Mouse (Mus musculus) MEL (cell line): ENCODE data around the gene Usp29. TPM values are rescaled to one million over a fixed set of nuclear protein-coding genes. Genes with fewer than 3 reads are reported as not detected.

Experiments
- DNase-seq: peaks from one replicate; pipeline ENCODE4 v3.0.0; 2011; ENCODE audit warnings: low read depth, low spot score
- H3K27ac ChIP-seq: 2 replicates; pipeline ENCODE4 v1.5.1; 2012; ENCODE audit warnings: low read depth, mild to moderate bottlenecking, control low read depth, low read length, moderate library complexity; ENCODE audit not compliant: control insufficient read depth
- H3K27me3 ChIP-seq, 2 experiments: fragments of 150-350 bp in 1 of 2; sonication (generic) in 1 of 2; 2 replicates each; pipeline ENCODE4 v1.6.1; 2012; ENCODE audit warnings: low read length in 2 of 2, mild to moderate bottlenecking in 2 of 2, improper control_type of control experiment in 1 of 2, moderate library complexity in 1 of 2; ENCODE audit not compliant: insufficient read depth in 2 of 2, control insufficient read depth in 1 of 2
- H3K36me3 ChIP-seq, 2 experiments: 2 replicates each; pipeline ENCODE4 v1.6.1; 2012 to 2014; ENCODE audit warnings: low read length in 2 of 2, improper control_type of control experiment in 1 of 2, inconsistent platforms in 1 of 2, mild to moderate bottlenecking in 1 of 2; ENCODE audit not compliant: insufficient read depth in 2 of 2, control insufficient read depth in 1 of 2
- H3K4me1 ChIP-seq, 2 experiments: fragments of 150-350 bp in 1 of 2; sonication (generic) in 1 of 2; 2 replicates each; pipeline ENCODE4 v1.6.1; 2012; ENCODE audit warnings: low read length in 2 of 2, improper control_type of control experiment in 1 of 2, mild to moderate bottlenecking in 1 of 2; ENCODE audit not compliant: insufficient read depth in 2 of 2, control insufficient read depth in 1 of 2
- H3K4me3 ChIP-seq, 2 experiments: fragments of 150-350 bp in 1 of 2; sonication (generic) in 1 of 2; 2 replicates each; pipeline ENCODE4 v1.5.1; 2012; ENCODE audit warnings: low read depth in 2 of 2, low read length in 2 of 2, mild to moderate bottlenecking in 2 of 2, moderate library complexity in 2 of 2, control low read depth in 1 of 2, improper control_type of control experiment in 1 of 2; ENCODE audit not compliant: control insufficient read depth in 1 of 2, insufficient read depth in 1 of 2
- H3K79me2 ChIP-seq: 2 replicates; pipeline ENCODE4 v1.6.1; 2012; ENCODE audit warnings: mild to moderate bottlenecking, low read length, moderate library complexity; ENCODE audit not compliant: control insufficient read depth, poor library complexity, insufficient read depth
- H3K9ac ChIP-seq: 2 replicates; pipeline ENCODE4 v1.6.1; 2012; ENCODE audit warnings: low read depth, mild to moderate bottlenecking, control low read depth, low read length, moderate library complexity; ENCODE audit not compliant: control insufficient read depth, poor library complexity, severe bottlenecking
- H3K9me3 ChIP-seq: fragments of 150-350 bp; sonication (generic); replicated peaks from 2 replicates; pipeline ENCODE4 v1.6.1; 2012; ENCODE audit warnings: mild to moderate bottlenecking, low read length, improper control_type of control experiment, moderate library complexity; ENCODE audit not compliant: insufficient read depth
- BHLHE40 ChIP-seq: IDR thresholded peaks from 2 replicates; pipeline ENCODE4 v1.6.1; 2012; ENCODE audit warnings: low read depth, mild to moderate bottlenecking, inconsistent platforms, low read length, improper control_type of control experiment, borderline replicate concordance
- CHD2 ChIP-seq: IDR thresholded peaks from 2 replicates; pipeline ENCODE4 v1.6.1; 2011; ENCODE audit warnings: low read length, improper control_type of control experiment
- CTCF ChIP-seq, 3 experiments: IDR thresholded peaks in 2 of 3; conservative IDR thresholded peaks in 1 of 3; 2 replicates each; pipeline ENCODE4 v1.5.1; 2011 to 2012; ENCODE audit warnings: low read length in 3 of 3, low read depth in 2 of 3, mild to moderate bottlenecking in 2 of 3, improper control_type of control experiment in 1 of 3, inconsistent platforms in 1 of 3, mixed read lengths in 1 of 3, moderate library complexity in 1 of 3; ENCODE audit not compliant: control insufficient read depth in 1 of 3, insufficient read depth in 1 of 3, poor library complexity in 1 of 3, severe bottlenecking in 1 of 3
- E2F4 ChIP-seq: IDR thresholded peaks from 2 replicates; pipeline ENCODE4 v1.6.1; 2011; ENCODE audit warnings: low read depth, low read length, improper control_type of control experiment, borderline replicate concordance
- EP300 ChIP-seq, 2 experiments: IDR thresholded peaks; 2 replicates each; pipeline ENCODE4 v1.6.1; 2011; ENCODE audit warnings: improper control_type of control experiment in 2 of 2, low read length in 2 of 2, low read depth in 1 of 2, mild to moderate bottlenecking in 1 of 2
- GABPA ChIP-seq: IDR thresholded peaks from 2 replicates; pipeline ENCODE4 v1.6.1; 2012; ENCODE audit warnings: low read depth, mild to moderate bottlenecking, inconsistent platforms, low read length, improper control_type of control experiment, moderate library complexity
- GATA1 ChIP-seq: IDR thresholded peaks from 2 replicates; pipeline ENCODE4 v1.6.1; 2011; ENCODE audit warnings: low read depth, low read length, improper control_type of control experiment
- KAT2A ChIP-seq: conservative IDR thresholded peaks from 2 replicates; pipeline ENCODE4 v1.6.1; 2012; ENCODE audit warnings: low read depth, low read length, improper control_type of control experiment, inconsistent platforms
- MAFK ChIP-seq: IDR thresholded peaks from 2 replicates; pipeline ENCODE4 v1.6.1; 2011; ENCODE audit warnings: low read depth, mild to moderate bottlenecking, low read length, improper control_type of control experiment, borderline replicate concordance
- MAX ChIP-seq: IDR thresholded peaks from 2 replicates; pipeline ENCODE4 v1.6.1; 2011; ENCODE audit warnings: low read length, improper control_type of control experiment
- MYB ChIP-seq: IDR thresholded peaks from 2 replicates; pipeline ENCODE4 v1.6.1; 2011; ENCODE audit warnings: mild to moderate bottlenecking, low read depth, low read length, improper control_type of control experiment
- POLR2AphosphoS2 ChIP-seq: IDR thresholded peaks from 2 replicates; pipeline ENCODE4 v1.6.1; 2011; ENCODE audit warnings: low read length, improper control_type of control experiment
- POLR2AphosphoS5 ChIP-seq: IDR thresholded peaks from 2 replicates; pipeline ENCODE4 v1.6.1; 2012; ENCODE audit warnings: low read depth, borderline replicate concordance, mild to moderate bottlenecking, inconsistent platforms, low read length, moderate library complexity, mixed read lengths
- RAD21 ChIP-seq: IDR thresholded peaks from 2 replicates; pipeline ENCODE4 v1.6.1; 2011; ENCODE audit warnings: mild to moderate bottlenecking, low read depth, low read length, improper control_type of control experiment
- RCOR1 ChIP-seq: IDR thresholded peaks from 2 replicates; pipeline ENCODE4 v1.6.1; 2012; ENCODE audit warnings: low read depth, mild to moderate bottlenecking, inconsistent platforms, low read length, improper control_type of control experiment
- USF1 ChIP-seq: IDR thresholded peaks from 2 replicates; pipeline ENCODE4 v1.6.1; 2014; ENCODE audit warnings: low read depth, mild to moderate bottlenecking, inconsistent platforms, low read length, improper control_type of control experiment, moderate library complexity
- USF2 ChIP-seq, 2 experiments: IDR thresholded peaks; 2 replicates each; pipeline ENCODE4 v1.6.1; 2011 to 2012; ENCODE audit warnings: improper control_type of control experiment in 2 of 2, low read length in 2 of 2, borderline replicate concordance in 1 of 2, inconsistent platforms in 1 of 2, low read depth in 1 of 2, mild to moderate bottlenecking in 1 of 2; ENCODE audit not compliant: insufficient read depth in 1 of 2
- ZKSCAN1 ChIP-seq: IDR thresholded peaks from 2 replicates; pipeline ENCODE4 v1.6.1; 2012; ENCODE audit warnings: low read depth, mild to moderate bottlenecking, inconsistent platforms, low read length, improper control_type of control experiment, moderate library complexity
- ZMIZ1 ChIP-seq: IDR thresholded peaks from 2 replicates; pipeline ENCODE4 v1.6.1; 2012; ENCODE audit warnings: low read depth, mild to moderate bottlenecking, inconsistent platforms, low read length, improper control_type of control experiment, moderate library complexity
- ZNF384 ChIP-seq: IDR thresholded peaks from 2 replicates; pipeline ENCODE4 v1.6.1; 2012; ENCODE audit warnings: low read depth, mild to moderate bottlenecking, inconsistent platforms, low read length, improper control_type of control experiment
- polyA plus RNA-seq, 2 experiments: library from polyadenylated mRNA; stranded (reverse) in 1 of 2; unstranded in 1 of 2; fragments of >175 nt in 1 of 2; fragments of >200 nt in 1 of 2; gene quantifications; 2 replicates each; pipeline versions ENCODE4 v1.2.1 to v1.2.4; 2012; ENCODE audit warnings: low replicate concordance in 2 of 2, low read depth in 1 of 2; ENCODE audit not compliant: insufficient read length in 2 of 2, insufficient read depth in 1 of 2, missing spikeins in 1 of 2
- total RNA-seq: library from RNA; depleted of rRNA; stranded (reverse); fragments of 300-350 nt; gene quantifications from 2 replicates; pipeline ENCODE4 v1.2.3, GENCODE M21; 2012

The Usp29 gene
- total and polyA plus RNA-seq, 3 experiments, result not detected

DNA sequence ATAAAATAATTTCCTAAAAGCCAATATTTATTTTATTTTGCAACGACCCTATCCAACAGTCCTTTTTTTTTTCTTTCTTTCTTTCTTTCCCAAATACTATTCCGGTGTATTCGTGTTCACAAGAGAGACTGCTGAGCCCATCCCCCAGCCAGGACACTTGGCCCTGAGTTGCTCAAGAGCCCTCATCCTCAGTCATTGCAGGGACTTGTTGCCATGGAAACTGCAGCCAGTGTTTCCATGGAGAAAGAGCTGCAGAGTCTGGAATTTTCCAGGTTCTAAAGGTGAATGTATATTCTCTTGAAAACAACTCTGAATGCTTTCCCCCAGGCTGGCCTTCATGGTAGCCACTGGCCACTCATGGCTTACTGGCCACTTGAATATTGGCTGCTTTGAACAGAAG lies 80.2 kb downstream of the Usp29 start:
- TF ChIP-seq GATA1 (no peak), RAD21 (no peak), MYB (no peak)

DNA sequence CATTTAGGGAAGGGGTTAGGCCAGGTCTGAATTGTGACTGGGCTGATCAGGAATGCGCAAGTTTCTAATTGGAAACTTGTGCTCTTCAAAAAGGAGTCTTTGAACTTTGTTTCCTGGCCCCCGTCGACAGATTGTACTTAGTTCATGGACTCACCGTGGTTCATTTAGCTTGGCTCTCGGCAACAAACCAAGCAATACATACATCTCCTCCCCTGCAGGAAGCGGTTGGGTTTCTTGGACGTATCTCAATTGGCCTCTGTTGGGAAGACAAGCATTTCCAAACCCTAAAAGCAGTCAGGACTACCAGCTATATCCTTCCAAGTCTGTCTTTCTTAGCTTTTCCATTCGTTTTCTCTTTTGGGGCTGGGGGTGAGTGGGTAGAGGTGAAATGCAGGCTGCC lies 84.6 kb downstream of the Usp29 start:
- no peaks in the 10 kb centered on the region for H3K9me3 ChIP-seq
- DNase-seq, result no peak
- no peaks in the 10 kb centered on the region for H3K36me3 ChIP-seq
- no peak overlapping the region for H3K27ac ChIP-seq
- no peaks in the 10 kb centered on the region for H3K79me2 ChIP-seq
- no peak for TF ChIP-seq MAFK
- TF ChIP-seq USF2 (IDR thresholded peaks at IDR 0.05; ENCODE audit: borderline replicate concordance in 1 of 2, insufficient read depth in 1 of 2, low read depth in 1 of 2, low read length in 2 of 2), result no peak
- no peak for TF ChIP-seq CHD2
- no peak for TF ChIP-seq POLR2AphosphoS5
- TF ChIP-seq ZMIZ1, result no peak
- no peak for TF ChIP-seq RCOR1
- TF ChIP-seq CTCF (IDR thresholded peaks at IDR 0.05 in 2 of 3, conservative IDR thresholded peaks at IDR 0.05 in 1 of 3; ENCODE audit: control insufficient read depth in 1 of 3, insufficient read depth in 1 of 3, low read depth in 2 of 3, low read length in 3 of 3, poor library complexity in 1 of 3, severe bottlenecking in 1 of 3), result no peak
- TF ChIP-seq RAD21, result no peak
- no peak for TF ChIP-seq ZNF384
- TF ChIP-seq EP300 (IDR thresholded peaks at IDR 0.05; ENCODE audit: low read depth in 1 of 2, low read length in 2 of 2), result no peak
- TF ChIP-seq GABPA, result no peak
- TF ChIP-seq KAT2A, result no peak
- TF ChIP-seq MAX, result no peak
- no peak for TF ChIP-seq ZKSCAN1
- no peak for TF ChIP-seq E2F4
- TF ChIP-seq BHLHE40, result no peak
- TF ChIP-seq MYB, result no peak
- TF ChIP-seq POLR2AphosphoS2, result no peak
- no peak for TF ChIP-seq USF1
- H3K4me3 ChIP-seq, result no peak overlapping the region
- no peaks in the 10 kb centered on the region for H3K4me1 ChIP-seq
- H3K9ac ChIP-seq, result no peak overlapping the region
- no peaks in the 10 kb centered on the region; a peak in 1 of 4 replicates for H3K27me3 ChIP-seq

More for the DNA sequence above, 80.2 kb downstream of the Usp29 start:
- no peak overlapping the region for H3K4me3 ChIP-seq
- H3K27me3 ChIP-seq, result no peaks in the 10 kb centered on the region
- no peak overlapping the region for H3K27ac ChIP-seq
- H3K9ac ChIP-seq, result no peak overlapping the region
- no peaks in the 10 kb centered on the region for H3K36me3 ChIP-seq
- no peaks in the 10 kb centered on the region for H3K4me1 ChIP-seq
- no peaks in the 10 kb centered on the region for H3K9me3 ChIP-seq
- no peaks in the 10 kb centered on the region for H3K79me2 ChIP-seq
- no peak for DNase-seq
